Mouse (Mus musculus): ENCODE data around the gene Bcl9l. TPM values are rescaled to one million over a fixed set of nuclear protein-coding genes. Genes with fewer than 3 reads are reported as not detected.

Gene Bcl9l
- polyA plus RNA-seq, 1 experiment from 2014 or later, result 9.1 TPM

GRCm38 (mm10) chr9:44510872-44511601 lies 28.4 kb downstream of the Bcl9l start:
- no peak for ATAC-seq (replicated peaks; ENCODE audit: low FRiP score, low read depth)
- no peak overlapping the region for H3K4me2 ChIP-seq (ENCODE audit: low read length)
- peaks cover 27% of the 10 kb centered on the region for H3K36me3 ChIP-seq (ENCODE audit: insufficient read depth, low read length)
- no peak for DNase-seq (ENCODE audit: low spot score)
- peaks cover 14% of the 10 kb centered on the region; the same call in 1 of the 2 replicates for H3K4me1 ChIP-seq (replicated peaks; ENCODE audit: insufficient read depth, low read length)
- no peak for TF ChIP-seq CTCF (IDR thresholded peaks at IDR 0.05; ENCODE audit: low read depth)
- 57% methylated on average over 5 of the region's 5 CpGs for WGBS
- H3K9ac ChIP-seq (ENCODE audit: low read depth, low read length), result no peak overlapping the region
- 0 out of 2 replicates have a peak overlapping the region, but pooled peaks have one; percentile 0 for H3K27ac ChIP-seq
- no peaks in the 10 kb centered on the region for H3K27me3 ChIP-seq (ENCODE audit: insufficient read depth, low read length)
- H3K4me3 ChIP-seq (replicated peaks; ENCODE audit: low read depth, low read length), result no peak overlapping the region
- H3K9me3 ChIP-seq (replicated peaks; ENCODE audit: low read length), result no peaks in the 10 kb centered on the region

DNA sequence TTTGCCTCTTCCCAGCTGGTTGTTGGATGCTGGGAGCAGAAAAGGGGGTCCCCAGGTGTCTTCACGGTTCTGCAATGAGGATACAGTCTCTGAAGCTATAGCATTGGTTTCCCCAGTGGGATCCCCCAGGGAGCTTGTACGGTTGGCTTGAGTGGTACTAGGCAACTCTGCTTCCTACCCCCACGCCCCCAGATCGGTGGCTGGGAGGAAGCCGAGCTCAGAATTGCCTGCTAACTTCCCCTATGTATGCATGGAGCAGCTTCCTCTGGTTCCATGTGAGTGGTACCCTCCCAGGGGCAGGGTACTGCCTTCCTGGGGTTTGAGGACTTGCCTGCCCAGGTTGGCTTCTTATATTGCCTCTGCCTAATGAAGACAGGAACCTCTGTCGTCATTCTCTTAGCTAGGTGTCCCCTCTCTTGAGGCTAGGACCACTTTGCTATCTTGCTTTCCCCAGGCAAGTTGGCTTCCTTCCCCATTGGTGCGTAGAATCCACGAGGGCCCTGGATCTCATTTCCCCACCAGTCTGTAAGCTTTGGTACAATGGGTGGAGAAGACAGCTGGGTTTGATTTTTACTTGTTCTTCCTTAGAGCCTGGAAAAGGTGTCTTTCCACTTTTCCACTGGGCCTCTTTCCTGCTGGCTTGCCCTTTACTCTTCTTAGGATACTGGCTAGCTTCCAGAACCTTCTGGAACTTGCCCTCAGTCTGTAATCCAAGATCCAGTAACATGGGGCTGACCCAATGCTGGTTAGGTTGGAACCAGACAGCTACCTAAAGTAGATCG lies 29.5 kb downstream of the Bcl9l start:
- Histone ChIP-seq H3K4me1 (replicated peaks; ENCODE audit: insufficient read depth, low read length) (peaks cover 14% of the 10 kb centered on the region; the same call in 1 of the 2 replicates), H3K36me3 (ENCODE audit: insufficient read depth, low read length) (peaks cover 17% of the 10 kb centered on the region; the same call in 1 of the 2 replicates), H3K9me3 (replicated peaks; ENCODE audit: low read length) (no peaks in the 10 kb centered on the region), H3K4me2 (ENCODE audit: low read length) (no peak overlapping the region), H3K27ac (no peak overlapping the region), H3K9ac (ENCODE audit: low read depth, low read length) (no peak overlapping the region), H3K27me3 (ENCODE audit: insufficient read depth, low read length) (no peaks in the 10 kb centered on the region), H3K4me3 (replicated peaks; ENCODE audit: low read depth, low read length) (no peak overlapping the region)
- 53% methylated on average over 9 of the region's 9 CpGs for WGBS
- DNase-seq (ENCODE audit: low spot score) (no peak), ATAC-seq (replicated peaks; ENCODE audit: low FRiP score, low read depth) (no peak)
- TF ChIP-seq CTCF (IDR thresholded peaks at IDR 0.05; ENCODE audit: low read depth), result no peak

DNA sequence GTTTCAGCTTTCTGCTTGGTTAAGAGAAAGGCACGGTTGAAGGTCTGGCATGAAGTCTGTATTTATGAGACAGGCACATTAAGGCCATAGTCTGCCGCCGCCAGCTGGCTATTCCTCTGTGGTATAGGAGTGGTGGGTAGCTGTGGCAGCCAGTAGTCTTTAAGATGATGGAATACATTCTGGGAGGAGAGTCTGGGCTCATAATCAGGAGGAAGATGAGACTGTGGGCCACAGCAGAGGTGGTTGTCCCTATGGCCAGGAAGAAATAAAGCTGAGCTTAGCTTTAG lies 30.0 kb downstream of the Bcl9l start:
- no peak for TF ChIP-seq CTCF (IDR thresholded peaks at IDR 0.05; ENCODE audit: low read depth)
- Histone ChIP-seq H3K27ac (no peak overlapping the region), H3K27me3 (ENCODE audit: insufficient read depth, low read length) (no peaks in the 10 kb centered on the region), H3K9ac (ENCODE audit: low read depth, low read length) (no peak overlapping the region), H3K4me1 (replicated peaks; ENCODE audit: insufficient read depth, low read length) (peaks cover 14% of the 10 kb centered on the region; the same call in 1 of the 2 replicates), H3K4me3 (replicated peaks; ENCODE audit: low read depth, low read length) (no peak overlapping the region), H3K9me3 (replicated peaks; ENCODE audit: low read length) (no peaks in the 10 kb centered on the region), H3K4me2 (ENCODE audit: low read length) (no peak overlapping the region), H3K36me3 (ENCODE audit: insufficient read depth, low read length) (peaks cover 15% of the 10 kb centered on the region; the same call in 1 of the 2 replicates)
- no peak for DNase-seq (ENCODE audit: low spot score)
- 49% methylated on average over 3 of the region's 3 CpGs for WGBS
- ATAC-seq (replicated peaks; ENCODE audit: low FRiP score, low read depth), result no peak

DNA sequence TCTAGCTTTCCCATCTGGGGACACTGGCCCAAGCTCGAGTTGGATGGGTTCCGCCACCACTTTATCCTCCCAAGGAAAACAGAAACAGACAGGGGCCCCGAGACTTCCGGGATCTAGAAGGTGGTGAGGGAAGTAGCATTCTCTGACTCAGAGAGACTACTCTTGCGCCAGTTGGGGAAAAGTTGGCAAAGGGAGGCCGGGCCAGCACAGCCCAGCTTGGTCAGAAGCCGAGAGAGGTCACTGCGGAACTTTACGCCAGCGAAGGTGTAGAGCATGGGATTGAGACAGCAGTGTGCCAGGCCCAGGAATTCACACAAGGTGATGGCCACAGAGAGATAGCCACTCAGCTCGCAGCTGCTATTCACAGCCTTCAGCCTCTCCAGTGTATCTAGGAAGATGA lies 30.5 kb downstream of the Bcl9l start:
- Histone ChIP-seq H3K36me3 (ENCODE audit: insufficient read depth, low read length) (peaks cover 11% of the 10 kb centered on the region; the same call in 1 of the 2 replicates), H3K9ac (ENCODE audit: low read depth, low read length) (no peak overlapping the region), H3K4me3 (replicated peaks; ENCODE audit: low read depth, low read length) (no peak overlapping the region), H3K27me3 (ENCODE audit: insufficient read depth, low read length) (no peaks in the 10 kb centered on the region), H3K27ac (no peak overlapping the region), H3K4me2 (ENCODE audit: low read length) (no peak overlapping the region), H3K4me1 (replicated peaks; ENCODE audit: insufficient read depth, low read length) (peaks cover 14% of the 10 kb centered on the region; the same call in 1 of the 2 replicates), H3K9me3 (replicated peaks; ENCODE audit: low read length) (no peaks in the 10 kb centered on the region)
- WGBS, result 81% methylated on average over 11 of the region's 11 CpGs
- ATAC-seq (replicated peaks; ENCODE audit: low FRiP score, low read depth) (no peak), DNase-seq (ENCODE audit: low spot score) (no peak)
- TF ChIP-seq CTCF (IDR thresholded peaks at IDR 0.05; ENCODE audit: low read depth), result no peak

- no peak for ATAC-seq (replicated peaks; ENCODE audit: low FRiP score, low read depth)
- DNase-seq (ENCODE audit: low spot score), result no peak
- H3K9me3 ChIP-seq (replicated peaks; ENCODE audit: low read length), result no peaks in the 10 kb centered on the region
- H3K36me3 ChIP-seq (ENCODE audit: insufficient read depth, low read length), result peaks cover 6% of the 10 kb centered on the region; the same call in 1 of the 2 replicates
- H3K27ac ChIP-seq, result no peak overlapping the region
- 74% methylated on average over 20 of the region's 20 CpGs for WGBS
- no peak overlapping the region for H3K4me2 ChIP-seq (ENCODE audit: low read length)
- no peak overlapping the region for H3K9ac ChIP-seq (ENCODE audit: low read depth, low read length)
- H3K4me1 ChIP-seq (replicated peaks; ENCODE audit: insufficient read depth, low read length), result peaks cover 14% of the 10 kb centered on the region; the same call in 1 of the 2 replicates
- no peak overlapping the region for H3K4me3 ChIP-seq (replicated peaks; ENCODE audit: low read depth, low read length)
- TF ChIP-seq CTCF (IDR thresholded peaks at IDR 0.05; ENCODE audit: low read depth), result no peak
- H3K27me3 ChIP-seq (ENCODE audit: insufficient read depth, low read length), result no peaks in the 10 kb centered on the region
Observed at GRCm38 (mm10) chr9:44513610-44514009, 31.0 kb downstream of the Bcl9l start.

GRCm38 (mm10) chr9:44514147-44514546 lies 31.5 kb downstream of the Bcl9l start:
- peaks cover 2% of the 10 kb centered on the region; the same call in 1 of the 2 replicates for H3K36me3 ChIP-seq (ENCODE audit: insufficient read depth, low read length)
- no peak overlapping the region for H3K4me2 ChIP-seq (ENCODE audit: low read length)
- peaks cover 10% of the 10 kb centered on the region; the same call in 1 of the 2 replicates for H3K4me1 ChIP-seq (replicated peaks; ENCODE audit: insufficient read depth, low read length)
- DNase-seq (ENCODE audit: low spot score) (no peak), ATAC-seq (replicated peaks; ENCODE audit: low FRiP score, low read depth) (no peak)
- TF ChIP-seq CTCF (IDR thresholded peaks at IDR 0.05; ENCODE audit: low read depth), result no peak
- no peaks in the 10 kb centered on the region for H3K9me3 ChIP-seq (replicated peaks; ENCODE audit: low read length)
- no peak overlapping the region for H3K27ac ChIP-seq
- no peak overlapping the region for H3K4me3 ChIP-seq (replicated peaks; ENCODE audit: low read depth, low read length)
- WGBS, result 89% methylated on average over 5 of the region's 5 CpGs
- H3K9ac ChIP-seq (ENCODE audit: low read depth, low read length), result no peak overlapping the region
- H3K27me3 ChIP-seq (ENCODE audit: insufficient read depth, low read length), result no peaks in the 10 kb centered on the region

Measured in kidney, postnatal 0 days (tissue).